Mouse (Mus musculus) stomach, postnatal 0 days (tissue): ENCODE data around the gene Fgf4.

Experiments
- CTCF ChIP-seq: IDR thresholded peaks from 2 replicates; pipeline ENCODE4 v1.5.1; 2016; ENCODE audit warnings: antibody characterized with exemption, low read depth, mild to moderate bottlenecking, moderate library complexity
- EP300 ChIP-seq: optimal IDR thresholded peaks from 2 replicates; pipeline ENCODE3; 2016; ENCODE audit warnings: antibody characterized with exemption

DNA sequence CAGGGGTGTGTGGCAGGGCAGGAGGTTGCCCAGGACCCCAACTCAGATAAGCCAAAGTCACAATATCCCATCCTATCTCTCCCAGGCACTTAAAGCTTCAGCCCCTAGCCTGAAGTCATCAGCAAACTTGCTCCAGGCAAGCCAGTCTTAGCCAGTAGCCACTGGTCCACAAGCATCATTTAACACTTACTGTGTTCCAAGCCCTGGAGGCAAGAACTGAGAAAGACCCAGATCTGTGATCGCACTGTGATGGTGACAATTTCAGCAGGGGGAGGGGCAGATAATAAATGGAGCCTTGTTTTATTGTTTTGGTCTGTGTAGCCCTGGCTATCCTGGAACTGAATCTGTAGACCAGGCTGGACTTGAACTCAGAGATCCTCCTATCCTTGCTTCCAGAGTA lies 11.5 kb downstream of the Fgf4 start:
- TF ChIP-seq CTCF (no peak), EP300 (no peak)
